Mouse (Mus musculus): ENCODE results near the gene Zfp57. TPM values are rescaled to one million over a fixed set of nuclear protein-coding genes. Genes with fewer than 3 reads are reported as not detected.

Zfp57 gene
- polyA plus RNA-seq, 1 experiment from 2014 or later, result 43.4 TPM

GRCm38 (mm10) chr17:37051745-37052144, 50.8 kb downstream of the Zfp57 start:
- Histone ChIP-seq H3K27ac (replicated peaks in 1 of 2; ENCODE audit: control insufficient read depth in 1 of 2, insufficient read depth in 1 of 2, low read depth in 2 of 2, low read length in 2 of 2) (no peak overlapping the region), H3K36me3 (ENCODE audit: control insufficient read depth, insufficient read depth, low read length) (peaks cover 32% of the 10 kb centered on the region), H3K27me3 (ENCODE audit: control insufficient read depth, insufficient read depth, low read length) (0 out of 2 replicates have a peak, but pooled peaks cover 4% of the 10 kb centered on the region), H3K4me3 (ENCODE audit: control insufficient read depth in 1 of 2, insufficient read depth in 1 of 2, low read depth in 1 of 2, low read length in 2 of 2) (no peak overlapping the region), H3K9ac (ENCODE audit: low read length) (no peak overlapping the region), H3K4me1 (ENCODE audit: control insufficient read depth in 2 of 2, insufficient read depth in 2 of 2, low read length in 2 of 2) (peaks cover 14 to 19% of the 10 kb centered on the region in 2 experiments; a peak in 3 of 4 replicates), H3K4me2 (ENCODE audit: low read length) (no peak overlapping the region), H3K9me3 (ENCODE audit: control insufficient read depth, low read length) (no peaks in the 10 kb centered on the region)
- ATAC-seq (ENCODE audit: insufficient number of reproducible peaks, insufficient read depth, low FRiP score, low read depth), result no peak
- 56% methylated on average over 4 of the region's 4 CpGs for WGBS

DNA sequence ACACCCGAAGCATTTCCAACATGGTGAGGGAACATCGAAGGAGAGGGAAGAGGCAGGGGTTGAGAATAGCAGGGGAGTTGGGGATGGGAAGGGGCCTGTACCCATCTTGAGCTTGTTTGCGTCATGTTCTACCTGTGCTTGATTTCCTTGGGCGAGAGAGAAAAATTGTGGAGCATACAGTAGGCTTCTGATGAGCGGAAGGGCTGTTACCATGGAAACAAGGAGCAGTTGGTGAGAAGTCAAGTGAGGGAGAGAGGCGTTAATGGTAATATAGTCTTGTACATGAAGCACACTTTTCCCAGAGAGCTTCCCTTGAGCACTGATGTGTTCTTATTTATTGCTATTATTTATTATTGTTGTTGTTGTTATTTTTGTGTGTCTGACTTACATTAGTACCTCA, 56.0 kb downstream of the Zfp57 start:
- no peak overlapping the region for H3K9ac ChIP-seq (ENCODE audit: low read length)
- H3K4me1 ChIP-seq (ENCODE audit: control insufficient read depth in 2 of 2, insufficient read depth in 2 of 2, low read length in 2 of 2), result no peaks in the 10 kb centered on the region
- H3K36me3 ChIP-seq (ENCODE audit: control insufficient read depth, insufficient read depth, low read length), result peaks cover 75% of the 10 kb centered on the region
- no peak overlapping the region for H3K27ac ChIP-seq (replicated peaks in 1 of 2; ENCODE audit: control insufficient read depth in 1 of 2, insufficient read depth in 1 of 2, low read depth in 2 of 2, low read length in 2 of 2)
- 92% methylated on average over 6 of the region's 6 CpGs for WGBS
- H3K4me2 ChIP-seq (ENCODE audit: low read length), result no peak overlapping the region
- H3K27me3 ChIP-seq (ENCODE audit: control insufficient read depth, insufficient read depth, low read length), result no peaks in the 10 kb centered on the region
- H3K9me3 ChIP-seq (ENCODE audit: control insufficient read depth, low read length), result no peaks in the 10 kb centered on the region
- no peak overlapping the region for H3K4me3 ChIP-seq (ENCODE audit: control insufficient read depth in 1 of 2, insufficient read depth in 1 of 2, low read depth in 1 of 2, low read length in 2 of 2)
- ATAC-seq (ENCODE audit: insufficient number of reproducible peaks, insufficient read depth, low FRiP score, low read depth), result no peak

Other genes starting within 250 kb of the Zfp57 start
- not detected in 2 replicates for gene H2-M10.5, start 228.3 kb upstream of the Zfp57 start, polyA plus RNA-seq (2014; fragmentation: Nextera tagmentation; extraction: Ambion mirVana)
- gene H2-M10.6, start 189.0 kb upstream of the Zfp57 start, polyA plus RNA-seq (2014; fragmentation: Nextera tagmentation; extraction: Ambion mirVana), result not detected in 2 replicates
- gene Trim26, start 164.0 kb upstream of the Zfp57 start, polyA plus RNA-seq (2014; fragmentation: Nextera tagmentation; extraction: Ambion mirVana), result 17.6 and 18.8 TPM in 2 replicates
- 0.19 TPM in 1 of 2 replicates, not detected in the other for gene Trim15, start 134.0 kb upstream of the Zfp57 start, polyA plus RNA-seq (2014; fragmentation: Nextera tagmentation; extraction: Ambion mirVana)
- gene Trim10, start 131.6 kb upstream of the Zfp57 start, polyA plus RNA-seq (2014; fragmentation: Nextera tagmentation; extraction: Ambion mirVana), result 4.7 and 6.8 TPM in 2 replicates
- not detected in 2 replicates for gene Trim40, start 111.0 kb upstream of the Zfp57 start, polyA plus RNA-seq (2014; fragmentation: Nextera tagmentation; extraction: Ambion mirVana)
- not detected in 2 replicates for gene Trim31, start 103.0 kb upstream of the Zfp57 start, polyA plus RNA-seq (2014; fragmentation: Nextera tagmentation; extraction: Ambion mirVana)
- 0.24 and 0.45 TPM in 2 replicates for gene Rnf39, start 58.2 kb upstream of the Zfp57 start, polyA plus RNA-seq (2014; fragmentation: Nextera tagmentation; extraction: Ambion mirVana)
- gene Ppp1r11, start 49.4 kb upstream of the Zfp57 start, polyA plus RNA-seq (2014; fragmentation: Nextera tagmentation; extraction: Ambion mirVana), result 95.7 and 98.4 TPM in 2 replicates
- 42.0 and 43.9 TPM in 2 replicates for gene Znrd1, start 42.6 kb upstream of the Zfp57 start, polyA plus RNA-seq (2014; fragmentation: Nextera tagmentation; extraction: Ambion mirVana)
- gene Znrd1as, start 42.6 kb upstream of the Zfp57 start, polyA plus RNA-seq (2014; fragmentation: Nextera tagmentation; extraction: Ambion mirVana), result 8.1 and 8.6 TPM in 2 replicates
- gene 2410137M14Rik, start 19.9 kb upstream of the Zfp57 start, polyA plus RNA-seq (2014; fragmentation: Nextera tagmentation; extraction: Ambion mirVana), result 0.32 TPM in 1 of 2 replicates, not detected in the other
- gene H2-M5, start 11.6 kb upstream of the Zfp57 start, polyA plus RNA-seq (2014; fragmentation: Nextera tagmentation; extraction: Ambion mirVana), result 0.23 and 0.75 TPM in 2 replicates
- 0.15 TPM in 1 of 2 replicates, not detected in the other for gene Mog, start 22.2 kb downstream of the Zfp57 start, polyA plus RNA-seq (2014; fragmentation: Nextera tagmentation; extraction: Ambion mirVana)
- gene Gabbr1, start 44.8 kb downstream of the Zfp57 start, polyA plus RNA-seq (2014; fragmentation: Nextera tagmentation; extraction: Ambion mirVana), result 3.6 and 8.0 TPM in 2 replicates
- gene Olfr90, start 87.3 kb downstream of the Zfp57 start, polyA plus RNA-seq (2014; fragmentation: Nextera tagmentation; extraction: Ambion mirVana), result not detected in 2 replicates
- not detected in 2 replicates for gene Olfr91, start 97.1 kb downstream of the Zfp57 start, polyA plus RNA-seq (2014; fragmentation: Nextera tagmentation; extraction: Ambion mirVana)
- not detected in 2 replicates for gene Olfr92, start 118.9 kb downstream of the Zfp57 start, polyA plus RNA-seq (2014; fragmentation: Nextera tagmentation; extraction: Ambion mirVana)
- not detected in 2 replicates for gene Olfr93, start 160.3 kb downstream of the Zfp57 start, polyA plus RNA-seq (2014; fragmentation: Nextera tagmentation; extraction: Ambion mirVana)
- not detected in 2 replicates for gene Ubd, start 192.7 kb downstream of the Zfp57 start, polyA plus RNA-seq (2014; fragmentation: Nextera tagmentation; extraction: Ambion mirVana)
- gene Olfr94, start 199.8 kb downstream of the Zfp57 start, polyA plus RNA-seq (2014; fragmentation: Nextera tagmentation; extraction: Ambion mirVana), result not detected in 2 replicates
- not detected in 2 replicates for gene Olfr95, start 212.0 kb downstream of the Zfp57 start, polyA plus RNA-seq (2014; fragmentation: Nextera tagmentation; extraction: Ambion mirVana)
- not detected in 2 replicates for gene Olfr96, start 219.0 kb downstream of the Zfp57 start, polyA plus RNA-seq (2014; fragmentation: Nextera tagmentation; extraction: Ambion mirVana)
- gene Olfr97, start 236.2 kb downstream of the Zfp57 start, polyA plus RNA-seq (2014; fragmentation: Nextera tagmentation; extraction: Ambion mirVana), result not detected in 2 replicates